Mouse (Mus musculus) embryonic fibroblast, embryonic 13.5 days (primary cell): ENCODE results near the gene B230118H07Rik. TPM values are rescaled to one million over a fixed set of nuclear protein-coding genes. Genes with fewer than 3 reads are reported as not detected.

Source experiments
- H3K27ac ChIP-seq: 2 replicates; pipeline ENCODE4 v1.5.1; 2012; ENCODE audit warnings: low read length, control low read depth, inconsistent platforms; ENCODE audit not compliant: insufficient read depth
- H3K4me1 ChIP-seq: 2 replicates; pipeline ENCODE4 v1.6.1; 2011; ENCODE audit warnings: low read length; ENCODE audit not compliant: control insufficient read depth, insufficient read depth
- H3K4me3 ChIP-seq: 2 replicates; pipeline ENCODE4 v1.5.1; 2011; ENCODE audit warnings: mild to moderate bottlenecking, control low read depth, low read length; ENCODE audit not compliant: insufficient read depth
- CTCF ChIP-seq: IDR thresholded peaks from 2 replicates; pipeline ENCODE4 v1.5.1; 2011; ENCODE audit warnings: mild to moderate bottlenecking, control low read depth, low read length, moderate library complexity, borderline replicate concordance; ENCODE audit not compliant: insufficient read depth
- POLR2A ChIP-seq: IDR thresholded peaks from 2 replicates; pipeline ENCODE4 v1.6.1; 2011; ENCODE audit warnings: low read depth, mild to moderate bottlenecking, control low read depth, low read length, moderate library complexity
- polyA plus RNA-seq: library from polyadenylated mRNA; stranded (reverse); fragments of >200 nt; gene quantifications from 2 replicates; pipeline ENCODE4 v1.2.4, GENCODE M21; 2011; ENCODE audit warnings: low read depth; ENCODE audit not compliant: missing spikeins, insufficient read length

Gene B230118H07Rik
- polyA plus RNA-seq, 1 experiment, result 24.1 TPM

DNA sequence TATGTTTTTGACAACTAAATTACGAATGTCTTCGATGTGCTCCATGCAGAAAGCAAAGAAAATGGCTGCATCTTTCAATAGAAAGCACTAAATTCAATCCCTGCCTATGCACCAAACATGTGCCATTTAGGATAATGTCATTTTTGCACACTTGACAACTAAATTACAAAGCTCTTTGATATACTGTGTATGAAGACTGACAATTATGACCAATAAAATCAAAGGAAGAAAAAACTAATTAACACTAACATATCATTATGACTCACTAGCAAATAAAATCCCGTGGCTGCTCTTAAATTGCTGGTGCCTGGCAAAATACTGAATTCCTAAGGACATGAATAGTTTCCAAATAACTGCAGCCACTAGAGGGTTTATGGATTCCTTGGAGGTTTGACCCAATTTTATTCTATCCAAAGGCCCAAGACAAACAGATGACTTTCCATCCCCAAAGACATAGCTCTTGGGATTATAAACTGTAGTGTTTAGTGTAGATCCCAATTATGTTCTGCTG lies 9.4 kb downstream of the B230118H07Rik start:
- H3K4me3 ChIP-seq, result no peak overlapping the region
- H3K4me1 ChIP-seq, result no peaks in the 10 kb centered on the region
- no peak overlapping the region for H3K27ac ChIP-seq
- TF ChIP-seq POLR2A (no peak), CTCF (no peak)

- Histone ChIP-seq H3K4me1 (no peaks in the 10 kb centered on the region), H3K4me3 (no peak overlapping the region), H3K27ac (no peak overlapping the region)
- TF ChIP-seq POLR2A (no peak), CTCF (no peak)
Observed at GRCm38 (mm10) chr2:101638979-101639839, 10.1 kb downstream of the B230118H07Rik start.

GRCm38 (mm10) chr2:101628297-101629236 lies 20.8 kb downstream of the B230118H07Rik start:
- Histone ChIP-seq H3K4me1 (no peaks in the 10 kb centered on the region), H3K4me3 (peak overlapping the region; percentile 58), H3K27ac (peak overlapping the region; percentile 8)
- peak; percentile 89 for TF ChIP-seq POLR2A
- TF ChIP-seq CTCF, result no peak

GRCm38 (mm10) chr2:101627227-101627626 lies 22.1 kb downstream of the B230118H07Rik start:
- Histone ChIP-seq H3K4me1 (no peaks in the 10 kb centered on the region), H3K27ac (no peak overlapping the region), H3K4me3 (no peak overlapping the region)
- TF ChIP-seq POLR2A, result no peak
- no peak for TF ChIP-seq CTCF

GRCm38 (mm10) chr2:101624526-101624925 lies 24.8 kb downstream of the B230118H07Rik start, which contains the start of gene Rag2:
TSS of gene Rag2 (plus strand) at chr2:101624718.
- no peak for TF ChIP-seq CTCF
- TF ChIP-seq POLR2A, result no peak
- Histone ChIP-seq H3K27ac (no peak within 1 kb of the TSS), H3K4me3 (no peak within 1 kb of the TSS), H3K4me1 (no peaks in the 10 kb centered on the region)

GRCm38 (mm10) chr2:101624011-101624410 lies 25.3 kb downstream of the B230118H07Rik start:
- no peak overlapping the region for H3K4me3 ChIP-seq
- TF ChIP-seq CTCF (no peak), POLR2A (no peak)
- no peak overlapping the region for H3K27ac ChIP-seq
- H3K4me1 ChIP-seq, result no peaks in the 10 kb centered on the region

DNA sequence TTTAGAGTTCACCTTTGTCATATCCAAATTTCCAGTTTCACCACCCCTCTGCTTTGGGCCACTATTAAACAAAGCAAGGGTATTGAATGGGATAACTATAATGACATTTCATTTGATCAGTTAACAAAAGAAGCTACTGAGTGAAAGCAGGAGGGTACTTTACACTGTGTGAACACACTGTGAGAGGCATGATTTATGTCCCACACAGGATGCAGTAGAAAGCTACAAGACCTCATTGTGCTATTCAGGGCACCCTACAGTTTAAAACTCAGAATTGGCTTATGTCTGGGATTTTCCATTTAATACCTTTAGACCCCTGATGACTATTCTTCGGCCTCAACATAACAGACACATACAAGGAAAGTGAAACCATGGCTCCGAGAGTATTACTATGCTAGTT lies 26.3 kb downstream of the B230118H07Rik start:
- Histone ChIP-seq H3K4me3 (no peak overlapping the region), H3K27ac (no peak overlapping the region), H3K4me1 (no peaks in the 10 kb centered on the region)
- TF ChIP-seq CTCF, result no peak
- TF ChIP-seq POLR2A, result no peak

- Histone ChIP-seq H3K4me3 (no peak overlapping the region), H3K27ac (no peak overlapping the region), H3K4me1 (no peaks in the 10 kb centered on the region)
- TF ChIP-seq POLR2A, result no peak
- TF ChIP-seq CTCF, result no peak
Observed at GRCm38 (mm10) chr2:101621611-101622010, 27.7 kb downstream of the B230118H07Rik start.

DNA sequence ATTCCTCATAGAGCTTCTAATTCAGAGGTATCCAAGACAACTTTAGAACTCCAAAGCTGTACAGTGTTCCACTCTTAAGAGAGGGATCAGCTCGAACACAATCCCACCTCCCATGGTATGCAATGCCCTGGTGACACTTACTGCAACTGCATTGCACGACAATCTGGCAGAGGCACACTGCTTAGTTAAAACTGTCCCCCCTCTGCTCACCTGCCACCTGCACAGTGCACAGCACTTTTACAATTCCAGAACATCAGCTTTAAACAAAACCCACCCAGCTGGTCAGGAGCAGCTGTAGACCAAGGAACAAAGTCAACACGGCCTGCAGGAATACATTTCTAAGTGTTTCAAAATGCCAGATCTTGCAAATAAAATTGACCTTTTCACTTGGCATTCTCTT lies 28.4 kb downstream of the B230118H07Rik start:
- no peak for TF ChIP-seq POLR2A
- no peak for TF ChIP-seq CTCF
- Histone ChIP-seq H3K27ac (no peak overlapping the region), H3K4me3 (no peak overlapping the region), H3K4me1 (no peaks in the 10 kb centered on the region)

DNA sequence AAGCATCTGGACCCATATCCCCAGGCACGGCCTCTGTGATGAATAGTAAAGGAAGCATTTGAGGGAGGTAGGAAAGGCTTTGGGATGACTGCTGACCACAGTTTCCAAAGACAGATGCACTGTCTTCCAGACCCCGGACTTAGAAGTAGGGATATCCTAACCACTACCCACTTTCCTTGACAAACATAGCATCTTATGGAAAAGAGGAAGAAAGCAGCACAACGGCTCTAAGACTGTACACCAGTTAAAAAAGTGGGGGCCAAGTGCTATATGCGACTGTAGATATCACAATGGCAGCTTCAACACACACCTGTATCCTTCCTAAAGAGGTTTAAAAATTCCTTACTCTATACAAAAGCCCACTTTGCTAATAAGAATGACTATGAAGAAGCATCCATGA lies 31.0 kb downstream of the B230118H07Rik start:
- no peak overlapping the region for H3K4me3 ChIP-seq
- H3K27ac ChIP-seq, result no peak overlapping the region
- no peak for TF ChIP-seq CTCF
- no peak for TF ChIP-seq POLR2A
- no peaks in the 10 kb centered on the region for H3K4me1 ChIP-seq
